Mouse (Mus musculus): ENCODE measurements around the gene Olfr459. TPM values are rescaled to one million over a fixed set of nuclear protein-coding genes. Genes with fewer than 3 reads are reported as not detected.

The Olfr459 gene
- total RNA-seq, 2 experiments from 2014 or later = not detected

Other genes with a start within 250 kb of the Olfr459 start
- 0.67 and 1.3 TPM in 2 replicates for gene Ephb6, start 169.7 kb downstream of the Olfr459 start, total RNA-seq (2015)
- 1.2 and 2.0 TPM in 2 replicates for gene Ephb6, start 169.7 kb downstream of the Olfr459 start, total RNA-seq (2017)
- gene Trpv6, start 138.8 kb downstream of the Olfr459 start, total RNA-seq (2015) = not detected in 2 replicates
- gene Trpv6, start 138.8 kb downstream of the Olfr459 start, total RNA-seq (2017) = not detected in 2 replicates
- gene Trpv5, start 94.4 kb downstream of the Olfr459 start, total RNA-seq (2015) = not detected in 2 replicates
- gene Trpv5, start 94.4 kb downstream of the Olfr459 start, total RNA-seq (2017) = not detected in 2 replicates
- not detected in 2 replicates for gene Llcfc1, start 90.7 kb downstream of the Olfr459 start, total RNA-seq (2015)
- gene Llcfc1, start 90.7 kb downstream of the Olfr459 start, total RNA-seq (2017) = not detected in 2 replicates
- 1.3 and 11.0 TPM in 2 replicates for gene Kel, start 70.8 kb downstream of the Olfr459 start, total RNA-seq (2015)
- 0.99 and 3.1 TPM in 2 replicates for gene Kel, start 70.8 kb downstream of the Olfr459 start, total RNA-seq (2017)
- gene Pip, start 72.4 kb upstream of the Olfr459 start, total RNA-seq (2015) = not detected in 2 replicates
- not detected in 2 replicates for gene Pip, start 72.4 kb upstream of the Olfr459 start, total RNA-seq (2017)
- gene Sval2, start 77.8 kb upstream of the Olfr459 start, total RNA-seq (2015) = not detected in 2 replicates
- gene Sval2, start 77.8 kb upstream of the Olfr459 start, total RNA-seq (2017) = not detected in 2 replicates
- gene Sval1, start 176.5 kb upstream of the Olfr459 start, total RNA-seq (2015) = not detected in 2 replicates
- not detected in 2 replicates for gene Sval1, start 176.5 kb upstream of the Olfr459 start, total RNA-seq (2017)
- gene Sval3, start 193.0 kb upstream of the Olfr459 start, total RNA-seq (2015) = not detected in 2 replicates
- gene Sval3, start 193.0 kb upstream of the Olfr459 start, total RNA-seq (2017) = not detected in 2 replicates